Mouse (Mus musculus): ENCODE measurements around the gene Stt3b.

Gene Stt3b

DNA sequence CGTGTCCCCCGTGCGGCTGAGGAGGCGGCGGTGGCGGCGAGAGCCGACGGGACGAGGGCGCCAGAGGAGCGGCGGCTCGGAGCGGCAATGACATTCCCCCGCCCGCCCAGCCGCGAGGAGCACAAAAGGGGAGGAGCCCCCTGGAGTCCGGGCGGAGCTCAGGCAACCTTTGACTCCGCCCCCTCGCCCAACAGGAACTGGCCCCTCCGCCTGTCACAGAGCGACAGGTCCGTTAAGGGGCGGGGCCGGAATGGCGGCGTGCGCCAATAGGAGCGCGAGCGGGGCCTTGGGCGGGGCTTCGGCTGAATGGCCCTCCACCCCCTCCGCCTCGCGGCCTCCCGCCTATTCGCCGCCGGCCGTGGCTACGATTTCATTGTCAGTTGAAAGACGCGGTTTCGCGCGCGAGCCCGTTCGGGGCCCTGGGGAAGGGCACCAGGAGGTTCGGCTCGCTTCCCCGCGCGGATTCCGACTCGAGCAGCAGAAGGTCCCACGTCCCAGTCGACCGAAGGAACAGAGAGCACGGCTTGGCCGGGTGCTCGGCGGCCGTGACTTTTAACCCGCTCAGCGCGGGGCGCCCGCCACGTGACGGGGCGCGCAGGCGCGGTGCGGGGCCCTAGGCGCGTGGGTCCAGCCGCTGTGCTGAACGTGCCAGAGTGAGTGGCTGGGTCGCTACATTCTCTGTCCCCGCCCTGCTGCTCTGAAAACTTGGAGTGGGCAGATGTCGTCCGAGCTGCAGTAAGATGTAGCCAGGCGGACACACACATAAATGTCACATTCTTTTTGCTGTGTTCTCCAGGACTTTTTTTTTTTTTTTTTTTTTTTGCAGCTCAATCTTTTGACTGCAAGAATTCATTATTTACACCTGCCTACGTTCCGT is at the start of gene Stt3b:
Stt3b (minus strand) TSS at position 76 of the 877 bp plus-strand sequence.
- peak; percentile 99 for DNase-seq (ENCODE audit: low spot score)

- DNase-seq (ENCODE audit: low spot score) = no peak
Observed at GRCm38 (mm10) chr9:115358421-115358820, 48.2 kb upstream of the Stt3b start.

DNA sequence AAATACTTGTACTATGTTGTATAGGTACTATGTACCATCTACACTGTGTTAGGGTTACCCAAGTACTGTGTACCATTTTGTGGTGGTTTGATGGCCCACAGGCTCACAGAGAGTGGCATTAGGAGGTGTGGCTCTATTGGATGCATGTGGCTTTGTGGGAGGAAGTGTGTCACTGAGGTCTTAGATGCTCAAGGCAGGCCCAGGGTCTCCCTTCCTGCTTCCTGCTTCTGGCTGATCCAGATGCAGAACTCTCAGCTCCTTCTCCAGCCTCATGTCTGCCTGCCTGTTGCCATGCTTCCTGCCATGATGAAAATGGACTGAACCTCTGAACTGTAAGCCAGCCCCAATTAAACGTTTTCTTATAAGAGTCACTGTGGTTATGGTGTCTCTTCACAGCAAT is 47.8 kb upstream of the Stt3b start:
- no peak for DNase-seq (ENCODE audit: low spot score)

DNA sequence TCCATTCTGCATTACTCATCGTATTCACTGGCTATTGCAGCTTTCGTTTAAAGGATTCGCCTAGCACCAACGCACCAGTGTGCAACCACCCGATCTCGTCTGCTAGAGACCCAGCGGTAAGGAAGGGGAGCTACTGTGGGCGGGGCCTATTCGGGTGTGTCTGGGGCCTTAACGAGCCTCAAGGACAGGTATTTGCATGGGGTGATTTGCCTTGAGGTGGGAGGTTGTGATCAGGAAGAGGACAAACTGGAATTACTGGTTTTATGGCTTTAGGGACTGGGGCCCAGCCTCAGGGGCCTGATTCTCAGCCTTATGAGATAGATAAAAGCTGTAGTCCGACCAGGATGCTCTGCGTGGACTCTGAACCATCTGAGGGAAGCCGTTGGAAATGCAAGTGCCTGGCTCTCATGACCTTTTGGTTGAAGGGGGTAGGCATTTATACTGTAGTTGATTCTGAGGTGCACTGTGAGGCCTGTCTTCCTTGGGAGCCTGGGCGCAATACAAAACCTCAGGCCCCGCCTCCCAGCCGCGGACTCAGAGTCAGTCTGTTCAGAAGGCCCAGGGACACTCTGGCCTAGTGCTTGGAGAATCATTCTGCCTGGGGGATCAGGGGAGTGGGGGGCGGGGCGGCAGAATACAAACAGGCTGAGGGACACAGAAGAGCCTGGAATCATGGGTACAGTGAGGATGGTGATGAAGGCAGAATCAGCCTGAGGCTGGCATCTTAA is 46.7 kb upstream of the Stt3b start:
- no peak for DNase-seq (ENCODE audit: low spot score)

GRCm38 (mm10) chr9:115355972-115356371 is 45.8 kb upstream of the Stt3b start:
- no peak for DNase-seq (ENCODE audit: low spot score)

DNA sequence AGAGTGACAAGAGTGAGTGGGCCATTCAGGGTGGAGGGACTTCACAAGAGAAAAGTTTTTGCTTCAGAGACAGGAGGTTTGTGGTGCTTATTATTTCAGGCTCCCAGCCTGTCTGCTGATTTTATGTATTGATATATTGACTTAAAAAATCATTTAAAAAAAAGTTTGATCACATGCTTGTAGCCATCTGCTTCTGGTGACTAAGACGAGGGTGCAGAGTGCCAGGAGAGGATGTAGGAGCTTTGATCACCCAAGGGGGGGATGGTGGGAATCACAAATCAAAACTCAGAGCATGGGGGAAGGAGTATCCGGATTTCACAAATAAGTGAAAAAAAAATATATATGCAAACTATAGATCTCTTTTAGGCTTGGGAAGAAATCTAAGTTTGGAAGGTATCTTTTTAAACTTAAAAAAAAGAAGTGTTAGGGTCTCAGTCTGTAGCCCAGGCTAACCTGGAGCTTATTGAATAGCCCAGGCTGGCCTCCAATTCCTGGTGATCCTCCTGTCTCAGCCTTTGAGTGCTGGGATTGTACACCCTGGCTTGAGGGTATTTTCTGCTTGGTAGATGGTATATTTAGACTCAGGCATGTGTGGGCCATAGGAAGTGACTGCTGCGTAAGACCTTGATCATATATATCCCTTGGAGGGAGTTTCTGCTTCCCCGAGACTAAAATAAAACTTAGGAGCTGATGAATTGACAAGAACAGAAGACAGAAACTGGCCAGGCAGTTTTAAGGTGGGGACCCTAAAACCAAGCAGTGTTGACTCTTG is 39.7 kb upstream of the Stt3b start:
- no peak for DNase-seq (ENCODE audit: low spot score)

DNA sequence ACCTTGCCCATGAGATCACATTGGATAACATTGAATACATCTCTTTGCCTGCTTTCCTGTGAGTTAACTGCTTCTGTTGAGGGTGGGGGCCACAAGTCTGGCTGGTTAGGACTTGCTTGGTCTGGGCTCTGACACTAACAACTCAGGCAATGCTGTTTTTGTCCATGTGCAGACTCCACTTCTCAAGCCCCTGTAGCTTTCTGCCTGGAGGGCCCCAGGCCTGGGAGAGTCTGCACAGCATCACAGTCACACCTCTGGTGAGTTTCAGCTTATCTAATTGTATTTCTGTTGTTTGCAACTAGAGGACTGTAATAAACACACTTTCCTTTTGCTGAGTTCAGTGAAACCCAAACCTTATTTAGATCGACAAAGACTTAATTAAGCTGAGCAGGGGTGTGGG is 38.9 kb upstream of the Stt3b start:
- no peak for DNase-seq (ENCODE audit: low spot score)

DNA sequence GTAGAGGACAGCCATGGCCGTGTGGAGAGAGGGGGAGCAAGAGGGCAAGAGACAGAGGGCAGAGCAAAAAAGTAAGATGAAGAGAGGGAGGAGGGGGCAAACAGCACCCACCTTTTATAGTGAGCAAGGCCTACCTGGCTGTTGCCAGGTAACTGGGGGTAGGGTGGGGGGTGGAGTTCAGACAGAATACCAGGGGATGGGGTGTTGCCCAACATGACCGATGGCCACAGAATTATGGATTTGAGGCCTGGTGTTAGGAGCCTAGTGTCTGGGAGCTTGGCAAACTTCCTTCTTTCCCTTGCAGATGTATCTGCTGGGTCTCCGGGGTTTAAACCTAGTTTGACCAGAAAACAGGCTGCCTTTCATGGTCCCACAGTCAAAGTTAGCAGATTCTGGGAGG is 34.7 kb upstream of the Stt3b start:
- DNase-seq (ENCODE audit: low spot score) = no peak

GRCm38 (mm10) chr9:115341576-115341975 is 31.4 kb upstream of the Stt3b start:
- no peak for DNase-seq (ENCODE audit: low spot score)

DNA sequence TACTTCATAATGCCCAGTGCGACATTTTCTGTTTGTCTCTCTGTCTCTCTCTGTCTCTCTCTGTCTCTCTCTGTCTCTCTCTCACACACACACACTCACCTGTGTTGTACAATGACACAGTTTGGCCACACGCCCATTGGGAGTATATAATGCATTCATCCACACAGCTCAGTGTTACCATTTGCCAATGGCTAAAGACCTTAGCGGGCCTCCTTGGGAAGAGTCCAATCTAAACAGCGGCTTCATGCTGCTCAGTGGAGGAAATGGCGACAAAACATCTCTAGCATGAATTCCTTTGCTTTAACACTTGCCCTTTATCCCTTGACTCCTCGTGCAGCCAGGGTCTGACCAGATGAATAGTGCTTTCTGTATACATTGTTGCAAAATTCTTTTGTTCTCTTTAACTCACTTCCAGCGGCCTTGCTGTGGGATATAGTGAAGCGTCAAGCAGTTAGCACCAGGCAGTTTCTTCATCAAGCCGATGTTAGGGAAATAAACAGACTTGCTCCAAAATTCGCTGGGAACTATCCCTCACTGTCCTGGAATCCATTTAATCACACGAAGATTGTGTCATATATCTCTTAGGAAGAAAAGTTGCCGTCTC is 30.1 kb upstream of the Stt3b start:
- no peak for DNase-seq (ENCODE audit: low spot score)

DNA sequence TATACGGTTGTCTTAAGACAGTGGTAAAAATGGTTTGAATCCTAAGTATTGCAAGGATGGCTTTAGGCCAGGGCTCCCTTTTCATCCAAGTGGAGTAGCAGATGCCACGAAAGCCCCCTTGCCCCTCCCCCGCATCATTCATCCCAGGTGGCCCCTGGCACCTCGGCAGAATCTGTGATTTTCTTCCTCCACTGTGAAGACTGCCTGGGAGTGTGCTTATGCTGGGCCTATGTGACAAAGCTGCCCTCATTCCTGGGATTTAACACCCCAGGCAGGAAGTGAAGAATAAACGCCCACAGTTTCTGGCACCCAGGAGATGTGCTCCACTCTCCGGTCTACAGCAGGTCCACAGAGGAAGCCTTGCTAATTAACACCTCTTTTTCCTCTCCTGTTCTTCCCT is 28.6 kb upstream of the Stt3b start:
- DNase-seq (ENCODE audit: low spot score) = no peak

DNA sequence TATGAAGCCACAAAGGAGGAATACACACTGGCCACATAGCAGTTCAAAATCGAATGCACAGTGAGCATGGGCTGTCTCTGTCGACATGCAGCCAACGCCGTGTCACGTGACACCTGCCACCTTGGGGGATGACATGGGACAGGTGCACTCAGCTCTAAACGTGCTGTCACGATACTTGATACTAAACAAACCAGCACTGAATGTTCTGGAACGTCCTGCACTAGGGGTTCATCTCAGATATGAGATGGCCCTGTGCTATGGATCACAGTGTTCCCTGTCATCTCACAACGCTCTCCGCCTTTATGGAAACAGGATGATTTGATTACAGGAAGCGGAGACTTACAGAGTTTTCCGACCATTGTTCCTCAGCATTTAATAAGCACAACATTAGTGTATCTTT is 22.8 kb upstream of the Stt3b start:
- no peak for DNase-seq (ENCODE audit: low spot score)

GRCm38 (mm10) chr9:115332339-115332738 is 22.1 kb upstream of the Stt3b start:
- DNase-seq (ENCODE audit: low spot score) = no peak

- DNase-seq (ENCODE audit: low spot score) = no peak
Observed at GRCm38 (mm10) chr9:115330861-115331476, 20.7 kb upstream of the Stt3b start.

DNA sequence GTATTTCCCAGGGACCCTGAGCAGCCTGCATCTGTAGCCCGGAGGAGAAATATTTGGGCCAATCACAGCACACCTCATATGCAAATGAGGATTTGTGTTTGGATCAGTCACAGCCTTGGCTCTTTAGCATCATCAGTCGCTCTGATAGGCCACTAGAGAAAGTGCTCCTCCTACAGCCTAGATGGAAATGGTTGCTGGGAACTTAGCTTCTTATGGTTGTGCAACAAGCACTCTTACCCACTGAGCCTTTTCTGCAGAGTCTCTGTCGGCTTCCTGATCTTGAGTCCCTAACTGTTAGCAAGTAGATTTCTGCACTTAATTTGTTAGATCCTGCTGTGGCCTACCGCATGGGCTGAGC is 16.3 kb upstream of the Stt3b start:
- DNase-seq (ENCODE audit: low spot score) = no peak

DNA sequence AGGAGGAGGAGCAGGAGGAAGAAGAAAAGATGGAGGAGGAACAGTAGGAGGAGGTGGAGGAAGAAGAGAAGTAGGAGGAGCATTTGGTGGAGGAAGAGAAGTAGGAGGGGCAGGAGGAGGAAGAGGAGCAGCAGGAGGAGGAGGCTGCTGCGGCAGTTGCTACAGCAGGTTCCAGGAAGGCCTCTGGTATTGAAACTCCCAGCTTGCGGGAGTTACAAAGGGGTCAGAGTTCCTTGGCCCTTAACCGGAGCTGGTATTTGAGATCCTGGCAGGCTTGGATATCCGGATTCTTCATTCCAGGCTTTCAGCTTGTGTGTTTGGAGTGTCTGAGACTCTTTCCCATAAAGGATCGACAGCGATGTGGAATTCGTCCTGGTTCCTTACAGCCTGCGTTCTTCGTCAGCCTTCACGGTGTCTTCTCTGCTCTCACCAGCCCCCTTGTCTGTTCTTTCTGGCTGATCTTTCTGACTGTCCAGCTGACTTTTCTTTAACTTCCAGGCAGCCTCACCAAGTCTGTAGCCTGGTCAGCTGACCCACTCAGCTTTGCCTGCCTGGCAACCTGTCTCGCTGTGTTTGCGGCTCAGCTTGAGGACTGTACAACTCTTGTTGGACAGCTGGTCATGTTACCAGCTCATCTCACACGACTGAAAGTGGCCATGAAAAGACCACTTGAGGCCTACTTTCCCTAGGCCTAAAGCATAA is 15.8 kb upstream of the Stt3b start:
- no peak for DNase-seq (ENCODE audit: low spot score)

DNA sequence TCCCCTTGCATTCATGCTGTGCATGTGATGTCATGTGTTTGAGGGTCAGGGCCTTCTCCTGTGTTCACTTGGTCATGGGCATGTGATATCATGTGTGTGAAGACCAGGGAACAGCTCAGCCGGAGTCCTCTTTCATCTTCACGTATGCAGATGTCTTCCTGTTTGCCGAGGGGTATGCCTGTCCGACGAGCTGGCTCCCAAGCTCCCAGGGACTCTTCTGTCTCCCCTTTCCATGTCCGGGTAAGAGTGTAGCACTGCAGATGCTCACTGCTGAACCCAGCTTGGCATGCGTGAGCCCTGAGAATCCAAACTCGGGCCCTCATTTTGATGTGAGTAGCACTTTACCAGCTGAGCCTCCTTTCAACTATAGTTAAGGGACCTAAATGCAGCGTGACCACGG is 13.4 kb upstream of the Stt3b start:
- DNase-seq (ENCODE audit: low spot score) = no peak

DNA sequence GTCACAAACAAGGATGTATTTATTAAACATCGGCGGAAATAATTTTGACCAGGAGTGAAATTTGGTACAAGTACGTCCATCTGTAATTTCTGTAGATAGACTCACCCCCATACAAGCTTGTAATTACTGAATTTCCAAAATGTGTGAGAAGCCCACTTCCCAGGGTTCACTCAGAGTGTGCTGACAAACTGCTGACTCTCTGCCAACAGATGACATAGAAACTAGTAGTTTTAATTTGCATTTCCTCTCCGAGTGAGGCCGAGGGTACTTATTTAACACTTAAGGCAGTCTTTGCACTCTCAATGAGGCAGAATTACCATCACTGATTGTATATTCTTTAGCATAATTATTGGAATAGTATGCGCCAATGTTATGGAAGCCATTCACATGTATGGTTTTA is 12.2 kb upstream of the Stt3b start:
- DNase-seq (ENCODE audit: low spot score) = no peak

GRCm38 (mm10) chr9:115321052-115321451 is 10.8 kb upstream of the Stt3b start:
- no peak for DNase-seq (ENCODE audit: low spot score)

DNA sequence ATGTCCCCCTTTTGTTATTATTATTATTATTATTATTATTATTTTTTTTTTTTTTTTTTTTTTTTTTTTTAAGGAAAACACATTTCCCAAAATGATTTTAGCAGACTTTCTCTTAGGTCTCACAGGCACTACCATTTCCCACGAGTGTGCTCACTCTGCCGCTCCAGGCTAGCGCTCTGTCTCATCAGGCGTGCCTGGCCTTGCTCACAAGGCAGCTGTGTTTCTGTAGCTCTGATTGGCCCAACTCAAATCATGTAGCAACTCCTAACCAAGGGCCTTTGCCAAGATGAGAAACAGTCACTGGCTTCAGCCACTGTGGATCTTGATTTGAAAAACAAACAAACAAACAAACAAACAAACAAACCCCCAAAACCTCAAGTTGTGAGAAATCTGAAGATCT is 9.9 kb upstream of the Stt3b start:
- DNase-seq (ENCODE audit: low spot score) = no peak

All from ovary, postnatal 10 days (tissue).